Mouse (Mus musculus): ENCODE data around the gene Slc15a2. TPM values are rescaled to one million over a fixed set of nuclear protein-coding genes. Genes with fewer than 3 reads are reported as not detected.

Gene Slc15a2
- polyA plus RNA-seq, 1 experiment: not detected

GRCm38 (mm10) chr16:36813680-36814079 is 28.9 kb upstream of the Slc15a2 start:
- no peaks in the 10 kb centered on the region for H3K4me1 ChIP-seq
- H3K4me3 ChIP-seq (replicated peaks): no peak overlapping the region
- TF ChIP-seq FLI1 (IDR thresholded peaks at IDR 0.05; ENCODE audit: low read length) (no peak), GATA1 (IDR thresholded peaks at IDR 0.05; ENCODE audit: borderline replicate concordance, low read length) (no peak)
- no peaks in the 10 kb centered on the region for H3K36me3 ChIP-seq (replicated peaks; ENCODE audit: low read length)
- H3K27me3 ChIP-seq (replicated peaks): peaks cover 6% of the 10 kb centered on the region
- no peaks in the 10 kb centered on the region for H3K9me3 ChIP-seq

GRCm38 (mm10) chr16:36808616-36809015 is 23.9 kb upstream of the Slc15a2 start:
- Histone ChIP-seq H3K4me3 (replicated peaks) (no peak overlapping the region), H3K36me3 (replicated peaks; ENCODE audit: low read length) (no peaks in the 10 kb centered on the region), H3K27me3 (replicated peaks) (peaks cover 2% of the 10 kb centered on the region), H3K4me1 (peaks cover 3% of the 10 kb centered on the region), H3K9me3 (no peaks in the 10 kb centered on the region)
- TF ChIP-seq FLI1 (IDR thresholded peaks at IDR 0.05; ENCODE audit: low read length) (no peak), GATA1 (IDR thresholded peaks at IDR 0.05; ENCODE audit: borderline replicate concordance, low read length) (no peak)

GRCm38 (mm10) chr16:36802361-36802760 is 17.6 kb upstream of the Slc15a2 start:
- no peak for TF ChIP-seq FLI1 (IDR thresholded peaks at IDR 0.05; ENCODE audit: low read length)
- TF ChIP-seq GATA1 (IDR thresholded peaks at IDR 0.05; ENCODE audit: borderline replicate concordance, low read length): no peak
- Histone ChIP-seq H3K9me3 (peaks cover 8% of the 10 kb centered on the region; the same call in 1 of the 2 replicates), H3K4me1 (peaks cover 3% of the 10 kb centered on the region), H3K27me3 (replicated peaks) (no peaks in the 10 kb centered on the region), H3K4me3 (replicated peaks) (no peak overlapping the region), H3K36me3 (replicated peaks; ENCODE audit: low read length) (no peaks in the 10 kb centered on the region)

GRCm38 (mm10) chr16:36798334-36798733 is 13.6 kb upstream of the Slc15a2 start:
- Histone ChIP-seq H3K36me3 (replicated peaks; ENCODE audit: low read length) (no peaks in the 10 kb centered on the region), H3K4me1 (no peaks in the 10 kb centered on the region), H3K27me3 (replicated peaks) (no peaks in the 10 kb centered on the region), H3K4me3 (replicated peaks) (no peak overlapping the region), H3K9me3 (peaks cover 8% of the 10 kb centered on the region; the same call in 1 of the 2 replicates)
- TF ChIP-seq GATA1 (IDR thresholded peaks at IDR 0.05; ENCODE audit: borderline replicate concordance, low read length): no peak
- TF ChIP-seq FLI1 (IDR thresholded peaks at IDR 0.05; ENCODE audit: low read length): no peak

GRCm38 (mm10) chr16:36794976-36795375 is 10.2 kb upstream of the Slc15a2 start:
- no peaks in the 10 kb centered on the region for H3K4me1 ChIP-seq
- TF ChIP-seq GATA1 (IDR thresholded peaks at IDR 0.05; ENCODE audit: borderline replicate concordance, low read length) (no peak), FLI1 (IDR thresholded peaks at IDR 0.05; ENCODE audit: low read length) (no peak)
- no peak overlapping the region for H3K4me3 ChIP-seq (replicated peaks)
- H3K36me3 ChIP-seq (replicated peaks; ENCODE audit: low read length): no peaks in the 10 kb centered on the region
- no peaks in the 10 kb centered on the region for H3K27me3 ChIP-seq (replicated peaks)
- H3K9me3 ChIP-seq: 0 out of 2 replicates have a peak, but pooled peaks cover 3% of the 10 kb centered on the region

GRCm38 (mm10) chr16:36790166-36790565 is 5.4 kb upstream of the Slc15a2 start:
- Histone ChIP-seq H3K9me3 (0 out of 2 replicates have a peak, but pooled peaks cover 3% of the 10 kb centered on the region), H3K4me3 (replicated peaks) (no peak overlapping the region), H3K36me3 (replicated peaks; ENCODE audit: low read length) (no peaks in the 10 kb centered on the region), H3K27me3 (replicated peaks) (no peaks in the 10 kb centered on the region), H3K4me1 (no peaks in the 10 kb centered on the region)
- TF ChIP-seq FLI1 (IDR thresholded peaks at IDR 0.05; ENCODE audit: low read length) (no peak), GATA1 (IDR thresholded peaks at IDR 0.05; ENCODE audit: borderline replicate concordance, low read length) (no peak)

- Histone ChIP-seq H3K36me3 (replicated peaks; ENCODE audit: low read length) (no peaks in the 10 kb centered on the region), H3K27me3 (replicated peaks) (peaks cover 1% of the 10 kb centered on the region), H3K9me3 (0 out of 2 replicates have a peak, but pooled peaks cover 3% of the 10 kb centered on the region), H3K4me1 (no peaks in the 10 kb centered on the region), H3K4me3 (replicated peaks) (no peak overlapping the region)
- TF ChIP-seq GATA1 (IDR thresholded peaks at IDR 0.05; ENCODE audit: borderline replicate concordance, low read length): no peak
Observed at GRCm38 (mm10) chr16:36786466-36786865, 1.7 kb upstream of the Slc15a2 start.

GRCm38 (mm10) chr16:36784146-36784545 is 616 bp downstream of the Slc15a2 start:
- no peaks in the 10 kb centered on the region for H3K4me1 ChIP-seq
- TF ChIP-seq GATA1 (IDR thresholded peaks at IDR 0.05; ENCODE audit: borderline replicate concordance, low read length): no peak
- no peak for TF ChIP-seq FLI1 (IDR thresholded peaks at IDR 0.05; ENCODE audit: low read length)

GRCm38 (mm10) chr16:36775658-36776057 is 9.1 kb downstream of the Slc15a2 start:
- TF ChIP-seq GATA1 (IDR thresholded peaks at IDR 0.05; ENCODE audit: borderline replicate concordance, low read length): no peak
- no peak for TF ChIP-seq FLI1 (IDR thresholded peaks at IDR 0.05; ENCODE audit: low read length)
- Histone ChIP-seq H3K4me3 (replicated peaks) (no peak overlapping the region), H3K4me1 (peaks cover 3% of the 10 kb centered on the region; the same call in 1 of the 2 replicates), H3K36me3 (replicated peaks; ENCODE audit: low read length) (no peaks in the 10 kb centered on the region), H3K27me3 (replicated peaks) (peaks cover 3% of the 10 kb centered on the region), H3K9me3 (peaks cover 5% of the 10 kb centered on the region; the same call in 1 of the 2 replicates)

More at GRCm38 (mm10) chr16:36784146-36784545, 616 bp downstream of the Slc15a2 start:
- no peak overlapping the region for H3K4me3 ChIP-seq (replicated peaks)
- peaks cover 1% of the 10 kb centered on the region for H3K27me3 ChIP-seq (replicated peaks)
- H3K9me3 ChIP-seq: no peaks in the 10 kb centered on the region
- no peaks in the 10 kb centered on the region for H3K36me3 ChIP-seq (replicated peaks; ENCODE audit: low read length)

- no peak overlapping the region for H3K4me3 ChIP-seq (replicated peaks)
- TF ChIP-seq FLI1 (IDR thresholded peaks at IDR 0.05; ENCODE audit: low read length) (no peak), GATA1 (IDR thresholded peaks at IDR 0.05; ENCODE audit: borderline replicate concordance, low read length) (no peak)
- peaks cover 5% of the 10 kb centered on the region; the same call in 1 of the 2 replicates for H3K9me3 ChIP-seq
- H3K36me3 ChIP-seq (replicated peaks; ENCODE audit: low read length): no peaks in the 10 kb centered on the region
- H3K27me3 ChIP-seq (replicated peaks): peaks cover 3% of the 10 kb centered on the region
- H3K4me1 ChIP-seq: peaks cover 3% of the 10 kb centered on the region; the same call in 1 of the 2 replicates
Observed at GRCm38 (mm10) chr16:36772996-36773395, 11.8 kb downstream of the Slc15a2 start.
